Mouse (Mus musculus) cerebellum, adult 9-11 months (tissue): ENCODE results near the gene Sfswap.
"Not testable (repeated sequence)": the region's sequence is repeated elsewhere in the genome, so short reads cannot be mapped to it uniquely, and the experiment has no call there.

Experiments used
- DNase-seq: peaks from one replicate; pipeline ENCODE4 v3.0.0; 2022

The Sfswap gene

DNA sequence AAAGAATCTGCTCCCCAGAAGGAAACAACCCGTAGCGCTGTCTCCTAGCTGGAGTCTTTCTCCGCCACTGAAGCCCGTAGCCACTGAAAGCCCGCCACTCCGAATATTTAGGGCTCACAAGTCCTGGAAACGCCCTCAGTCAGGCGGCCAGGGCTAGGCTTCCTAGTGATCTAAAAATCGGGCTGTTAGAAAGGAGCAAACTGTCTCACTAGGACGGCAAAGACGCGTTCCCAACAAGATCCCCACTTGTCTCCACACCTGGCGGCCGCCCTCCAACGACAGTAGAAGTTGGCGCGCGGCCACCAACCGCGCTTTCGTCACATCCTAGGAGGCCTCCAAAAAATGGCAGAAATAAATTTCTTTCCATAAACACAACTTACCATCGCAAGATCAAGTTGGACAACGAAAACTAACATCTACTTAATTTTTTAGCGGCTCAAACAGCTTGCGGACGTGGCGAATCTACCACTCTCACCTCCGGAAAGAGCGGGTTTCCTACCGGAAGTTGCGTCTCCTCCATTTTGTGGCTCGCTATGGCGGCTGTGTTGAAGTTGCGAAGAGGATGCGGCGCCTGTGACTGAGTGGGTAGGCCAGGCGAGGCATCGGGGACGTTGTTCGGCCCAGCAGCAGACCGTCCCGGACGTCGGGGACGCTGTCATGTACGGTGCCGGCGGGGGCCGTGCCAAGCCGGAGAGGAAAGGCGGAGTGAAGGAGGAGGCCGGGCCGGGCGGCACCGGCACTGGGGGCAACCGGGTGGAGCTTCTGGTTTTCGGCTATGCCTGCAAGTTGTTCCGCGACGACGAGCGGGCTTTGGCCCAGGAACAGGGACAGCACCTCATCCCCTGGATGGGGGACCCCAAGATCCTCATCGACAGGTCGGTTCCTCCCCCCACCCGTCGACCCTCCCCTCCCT, at the start of gene Sfswap:
Gene Sfswap (plus strand): TSS at position 500 of the 913 bp plus-strand sequence.
- peak; percentile 85 for DNase-seq

DNA sequence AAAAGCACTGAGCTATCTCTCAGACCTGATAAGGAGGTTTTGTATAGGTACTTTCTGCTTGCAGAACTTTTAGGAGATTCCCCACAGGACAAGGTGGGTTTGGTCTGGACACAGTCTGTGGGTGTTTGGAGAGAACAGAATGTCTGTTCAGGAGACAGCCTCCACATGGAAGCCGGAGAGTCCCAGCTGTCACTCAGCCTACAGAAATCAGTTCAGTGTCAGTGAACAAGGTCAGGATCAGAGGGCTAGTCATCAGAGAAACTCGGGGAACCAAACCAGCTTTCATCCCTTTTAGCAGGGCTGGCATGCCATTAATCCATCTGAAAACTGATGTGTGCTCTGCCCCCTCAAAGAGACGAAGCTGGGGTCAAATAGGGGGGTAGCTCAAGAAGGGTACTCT, 48.5 kb upstream of the Sfswap start:
- no peak for DNase-seq

DNA sequence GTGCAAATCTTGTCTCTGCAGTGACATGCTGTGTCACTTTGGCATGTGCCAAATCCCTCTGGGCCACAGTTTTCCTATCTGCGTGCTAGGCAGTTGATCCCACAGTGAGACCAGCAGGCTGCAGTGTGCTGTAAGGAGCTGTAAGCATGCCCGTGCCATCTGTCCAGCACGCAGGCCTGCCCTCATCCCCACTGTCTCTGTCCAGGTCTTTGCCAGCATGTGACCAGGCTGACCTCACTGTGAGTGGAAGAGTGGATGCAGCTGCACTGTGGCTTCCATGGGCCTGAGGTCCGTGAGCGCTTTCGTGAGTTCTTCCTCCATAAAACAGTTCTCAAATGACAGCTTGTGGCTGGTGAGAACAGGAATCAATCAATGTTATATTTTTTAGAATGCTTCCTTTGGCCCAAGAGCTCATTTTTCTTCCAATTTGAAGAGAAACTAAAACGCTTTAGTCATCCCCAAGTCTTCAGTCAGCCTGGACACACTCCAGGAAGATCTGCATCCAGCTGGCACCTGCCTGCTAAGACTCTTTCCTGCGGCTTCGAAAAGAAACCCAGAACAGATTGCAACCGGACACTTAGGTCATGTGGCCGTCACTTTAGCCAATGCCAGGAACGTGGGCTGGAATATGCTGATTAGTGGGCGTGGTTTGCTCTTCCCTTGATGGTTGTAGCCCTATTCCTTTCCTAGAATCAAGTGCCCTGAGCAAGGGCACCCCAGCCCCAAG, 46.1 kb upstream of the Sfswap start:
- peak; percentile 95 for DNase-seq

DNA sequence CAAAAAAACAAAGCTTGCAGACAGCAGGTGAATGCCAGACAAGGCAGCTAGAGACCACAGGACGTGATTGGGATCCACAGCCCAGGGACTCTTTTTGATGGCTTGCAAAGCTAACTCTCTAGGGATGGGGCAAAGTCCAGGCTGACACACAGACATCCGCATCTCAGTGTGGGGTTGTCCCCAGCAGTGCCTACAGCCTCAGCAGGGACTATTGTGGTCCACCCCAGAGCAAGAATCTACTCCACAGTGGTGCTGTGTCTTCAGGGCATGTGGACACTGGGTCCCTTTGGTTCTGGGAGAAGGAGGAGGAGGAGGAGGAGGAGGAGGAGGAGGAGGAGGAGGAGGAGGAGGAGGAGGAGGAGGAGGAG, 45.5 kb upstream of the Sfswap start:
- no peak for DNase-seq

GRCm38 (mm10) chr5:129456579-129457140, 44.4 kb upstream of the Sfswap start:
- DNase-seq: no peak

DNA sequence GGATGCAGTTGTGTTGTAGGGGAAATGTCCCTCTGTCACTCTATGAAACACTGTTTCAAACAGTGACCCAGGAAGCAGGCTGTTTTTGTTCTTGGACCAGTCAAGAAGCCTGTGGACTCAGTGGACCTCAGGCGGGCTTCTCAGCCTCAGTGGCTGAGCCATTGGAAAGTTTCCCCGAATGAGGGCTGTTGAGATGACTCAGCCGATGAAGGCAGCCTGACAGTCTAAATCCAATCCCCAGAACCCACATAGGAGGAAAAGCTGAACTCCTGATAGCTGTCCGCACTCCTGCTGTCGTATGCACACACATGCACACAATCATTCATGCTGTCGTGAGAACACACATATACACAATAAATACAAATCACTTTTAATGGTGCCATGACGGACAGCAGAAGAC, 42.9 kb upstream of the Sfswap start:
- no peak for DNase-seq

GRCm38 (mm10) chr5:129458541-129458940, 42.5 kb upstream of the Sfswap start:
- DNase-seq: no peak

DNA sequence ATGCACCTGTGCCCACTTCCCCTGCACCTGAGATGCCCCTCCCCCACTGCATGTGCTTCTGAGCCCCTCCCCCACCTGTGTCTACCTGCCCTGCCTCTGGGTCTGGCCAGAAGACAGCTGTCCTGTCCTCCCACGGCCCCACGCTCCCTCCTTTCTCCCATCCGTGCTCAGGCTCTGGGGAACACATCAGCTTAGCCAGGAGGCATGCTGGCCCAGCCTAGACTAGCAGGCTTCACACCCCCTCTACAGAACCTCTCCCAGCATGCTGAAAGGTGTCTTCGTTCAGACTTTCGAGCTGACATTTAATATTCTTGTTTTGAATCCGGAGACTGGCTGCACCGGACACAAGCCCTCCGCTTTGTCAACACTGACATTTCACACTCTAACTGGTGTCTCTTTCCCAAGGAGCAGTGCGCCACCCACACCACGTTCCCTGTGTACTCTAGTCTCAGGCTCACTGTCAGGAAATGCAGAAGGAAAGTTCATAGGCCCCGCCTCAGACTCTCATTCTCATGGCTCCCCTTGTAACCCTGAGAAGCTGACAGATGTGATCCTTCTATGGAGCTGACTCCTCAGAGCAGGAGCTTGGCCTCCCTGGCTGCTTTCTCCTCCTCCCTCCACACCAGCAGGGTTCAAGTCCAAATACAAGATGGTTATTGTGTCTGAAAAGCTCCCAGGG, 40.1 kb upstream of the Sfswap start:
- no peak for DNase-seq

- not testable (repeated sequence) for DNase-seq
These were observed 37.4 kb upstream of the Sfswap start for GRCm38 (mm10) chr5:129463648-129464047.

DNA sequence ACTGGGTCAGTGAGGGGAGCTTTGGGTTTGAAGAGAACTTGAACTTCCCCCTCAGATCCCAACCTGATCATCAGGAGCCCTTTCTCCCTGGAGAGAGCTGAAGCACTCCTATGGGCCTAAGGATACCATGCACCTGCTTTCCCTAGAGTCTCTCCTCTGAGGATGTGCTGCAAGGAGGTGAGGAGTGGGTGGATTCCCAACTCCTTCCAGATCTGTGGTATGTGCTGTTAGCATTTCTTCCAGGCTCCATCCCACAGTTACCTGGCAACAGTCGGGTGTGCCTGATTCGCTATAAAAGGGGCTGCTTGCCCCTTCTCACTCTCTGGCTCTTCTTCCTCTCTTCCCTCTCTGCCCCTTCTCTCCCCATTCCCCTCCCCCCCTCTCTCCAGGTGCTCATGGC, 35.2 kb upstream of the Sfswap start:
- no peak for DNase-seq

DNA sequence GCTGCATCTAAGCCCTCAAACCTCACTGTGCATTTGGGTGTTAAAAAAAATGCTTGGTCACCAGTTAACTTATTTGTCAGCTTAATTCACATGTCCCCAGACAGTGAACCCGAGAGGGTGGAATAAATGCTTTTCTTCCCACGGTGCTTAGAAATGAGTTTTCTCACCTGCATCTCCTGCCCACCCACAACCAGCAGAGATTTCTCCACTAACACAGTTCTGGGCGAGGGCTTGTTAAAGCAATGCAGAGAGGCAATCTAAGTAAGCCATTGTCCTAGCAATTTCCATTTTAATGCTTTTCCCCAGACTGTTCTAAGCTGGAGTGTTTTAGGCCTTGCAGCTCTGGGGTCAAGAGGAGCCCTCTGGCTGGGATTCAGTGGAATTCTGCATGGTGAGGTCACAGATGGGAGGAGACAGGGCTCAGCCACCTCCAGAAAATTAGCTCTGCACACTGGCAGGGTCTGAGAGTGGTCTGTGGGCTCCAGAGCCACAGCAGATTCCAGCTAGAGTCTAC, 25.4 kb upstream of the Sfswap start:
- no peak for DNase-seq

DNA sequence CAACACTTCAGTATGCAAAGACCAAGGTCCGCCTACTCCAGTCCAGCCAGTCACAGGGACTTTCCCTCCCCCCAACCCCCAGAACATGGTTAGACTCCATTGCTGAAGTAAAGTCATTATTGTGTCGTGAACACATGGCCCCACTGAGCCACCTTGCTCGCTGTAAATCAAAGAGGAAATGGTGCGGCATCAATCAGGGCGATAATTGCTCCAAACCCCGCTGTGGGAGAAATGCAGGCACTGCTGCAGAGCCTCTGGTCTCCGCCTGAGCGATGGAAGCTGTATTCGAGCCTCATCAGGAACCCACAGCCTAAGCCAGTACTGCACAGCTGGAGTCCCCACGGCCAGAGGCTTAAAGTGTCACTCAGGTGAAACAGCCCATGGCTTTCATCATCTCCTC, 11.1 kb upstream of the Sfswap start:
- DNase-seq: no peak

- peak; percentile 40 for DNase-seq
These were observed 650 bp downstream of the Sfswap start for GRCm38 (mm10) chr5:129501671-129502070.

DNA sequence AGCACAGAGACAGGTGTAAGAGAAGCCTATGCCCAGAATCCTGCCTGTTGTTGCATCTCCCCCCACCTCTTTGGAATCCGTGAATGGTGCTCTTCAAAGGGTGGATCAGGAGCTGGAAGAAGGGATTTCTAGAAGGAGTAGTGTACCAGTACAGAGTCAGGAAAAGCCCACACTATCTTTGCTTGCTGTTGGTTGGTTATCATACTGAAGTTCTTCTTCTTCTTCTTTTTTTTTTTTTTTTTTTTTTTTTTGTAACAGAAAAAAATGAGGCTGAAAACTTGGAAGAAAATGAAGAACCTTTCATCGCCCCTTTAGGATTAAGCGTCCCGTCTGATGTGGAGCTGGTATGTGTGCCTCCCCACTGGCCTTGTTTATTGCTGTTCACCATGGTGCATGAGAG, 5.9 kb downstream of the Sfswap start:
- DNase-seq: no peak

DNA sequence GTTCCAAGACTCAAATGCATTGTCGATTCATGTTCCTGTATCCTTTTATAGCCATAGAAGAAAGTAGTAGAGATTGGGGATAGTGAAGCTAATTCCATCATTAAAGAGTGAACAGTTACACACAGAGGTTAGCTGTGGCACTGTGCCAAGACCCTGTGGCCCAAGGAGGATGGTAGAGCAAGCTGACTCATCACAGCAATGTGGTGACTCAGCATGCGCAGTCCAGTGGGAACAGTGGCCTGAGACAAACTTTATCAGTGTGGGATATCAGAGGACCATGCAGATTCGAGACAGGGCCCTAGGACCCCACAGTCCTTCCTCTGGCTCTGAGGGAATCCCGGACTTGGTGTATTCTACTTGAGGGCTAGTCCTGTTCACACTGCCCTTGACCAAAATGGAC, 17.2 kb downstream of the Sfswap start:
- peak; percentile 66 for DNase-seq

GRCm38 (mm10) chr5:129518786-129519185, 17.8 kb downstream of the Sfswap start:
- DNase-seq: peak; percentile 76

DNA sequence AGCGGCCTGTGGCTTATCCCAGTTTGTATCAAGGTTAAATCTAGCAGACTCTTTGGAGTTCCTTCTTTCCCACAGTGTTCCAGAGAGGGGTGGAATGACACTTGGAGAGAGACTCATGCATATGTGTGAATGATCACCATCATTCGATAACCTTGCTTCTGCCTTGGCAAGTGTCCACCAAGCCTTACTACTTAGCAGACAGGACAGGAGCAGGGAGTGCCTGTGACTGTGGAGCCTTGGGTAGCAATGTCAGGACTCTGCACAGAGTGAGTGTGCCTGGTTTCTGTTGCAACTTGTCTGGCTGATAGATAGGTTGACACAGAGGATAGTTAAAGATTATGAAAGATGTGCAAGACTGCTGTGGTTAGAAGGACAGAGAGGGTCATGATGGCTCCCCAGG, 18.6 kb downstream of the Sfswap start:
- no peak for DNase-seq

DNA sequence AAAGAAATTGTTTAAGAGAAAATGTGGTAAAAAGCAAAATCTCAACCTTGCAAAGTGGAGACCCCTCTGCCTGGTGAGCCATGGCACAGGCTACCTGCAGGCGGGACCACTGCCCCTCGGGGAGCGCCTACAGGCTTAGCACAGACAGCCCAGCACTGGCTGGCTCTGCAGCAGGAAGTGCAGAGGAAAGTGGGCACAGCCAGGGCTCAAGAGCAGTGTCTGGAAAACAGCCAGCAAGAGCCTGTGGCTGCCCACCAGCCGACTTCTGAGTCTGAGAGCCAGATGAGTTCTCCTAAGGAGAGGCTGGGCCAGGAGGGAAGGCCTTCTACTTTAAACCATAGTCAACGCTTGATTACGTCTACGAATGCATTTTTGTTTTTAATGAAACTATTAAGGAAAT, 20.5 kb downstream of the Sfswap start:
- DNase-seq: no peak

- no peak for DNase-seq
These were observed 20.9 kb downstream of the Sfswap start for GRCm38 (mm10) chr5:129521913-129522312.

- DNase-seq: no peak
These were observed 22.1 kb downstream of the Sfswap start for GRCm38 (mm10) chr5:129523166-129523565.

GRCm38 (mm10) chr5:129524751-129525150, 23.7 kb downstream of the Sfswap start:
- no peak for DNase-seq

DNA sequence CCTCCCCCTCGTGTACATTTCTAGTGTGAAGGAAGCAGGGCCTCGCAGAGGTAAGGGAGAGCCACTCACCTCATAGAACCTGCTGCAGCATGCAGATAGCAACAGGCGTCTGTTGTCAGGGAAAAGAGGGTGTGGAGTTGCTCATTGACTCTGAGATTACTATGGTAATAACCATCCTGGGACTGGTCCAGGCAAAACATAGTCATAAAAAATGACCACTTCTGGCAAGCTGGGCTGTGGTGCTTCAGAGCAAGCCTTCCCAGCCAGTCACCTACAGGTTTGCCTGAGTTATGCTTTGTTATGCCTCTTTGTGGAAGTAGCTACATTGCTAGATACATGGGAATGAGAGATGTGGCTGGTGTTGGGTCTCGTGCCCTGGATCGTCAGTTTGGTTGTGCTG, 26.1 kb downstream of the Sfswap start:
- no peak for DNase-seq

DNA sequence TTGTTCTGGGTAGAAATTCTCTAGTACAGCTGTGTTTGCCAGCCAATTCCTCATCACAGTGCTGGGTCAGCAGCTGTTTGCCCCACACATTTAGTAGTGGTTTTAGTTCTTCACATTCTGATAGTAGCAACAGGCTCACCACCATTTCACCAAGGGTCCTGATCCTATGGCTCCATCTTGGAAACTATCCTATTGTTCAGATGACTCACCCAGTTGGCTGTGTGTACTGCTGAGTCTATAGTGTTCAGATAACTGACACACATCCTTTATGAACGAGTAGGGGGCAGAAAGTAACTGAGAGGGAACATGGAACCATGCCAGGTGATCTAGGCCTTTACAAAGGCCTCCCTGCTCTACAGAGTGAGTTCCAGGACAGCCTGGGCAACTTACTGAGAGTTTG, 28.6 kb downstream of the Sfswap start:
- no peak for DNase-seq
